Mouse (Mus musculus): ENCODE data around the gene Tnc. TPM values are rescaled to one million over a fixed set of nuclear protein-coding genes. Genes with fewer than 3 reads are reported as not detected.

Gene Tnc
- polyA plus RNA-seq, 1 experiment from 2014 or later: 2.6 TPM

DNA sequence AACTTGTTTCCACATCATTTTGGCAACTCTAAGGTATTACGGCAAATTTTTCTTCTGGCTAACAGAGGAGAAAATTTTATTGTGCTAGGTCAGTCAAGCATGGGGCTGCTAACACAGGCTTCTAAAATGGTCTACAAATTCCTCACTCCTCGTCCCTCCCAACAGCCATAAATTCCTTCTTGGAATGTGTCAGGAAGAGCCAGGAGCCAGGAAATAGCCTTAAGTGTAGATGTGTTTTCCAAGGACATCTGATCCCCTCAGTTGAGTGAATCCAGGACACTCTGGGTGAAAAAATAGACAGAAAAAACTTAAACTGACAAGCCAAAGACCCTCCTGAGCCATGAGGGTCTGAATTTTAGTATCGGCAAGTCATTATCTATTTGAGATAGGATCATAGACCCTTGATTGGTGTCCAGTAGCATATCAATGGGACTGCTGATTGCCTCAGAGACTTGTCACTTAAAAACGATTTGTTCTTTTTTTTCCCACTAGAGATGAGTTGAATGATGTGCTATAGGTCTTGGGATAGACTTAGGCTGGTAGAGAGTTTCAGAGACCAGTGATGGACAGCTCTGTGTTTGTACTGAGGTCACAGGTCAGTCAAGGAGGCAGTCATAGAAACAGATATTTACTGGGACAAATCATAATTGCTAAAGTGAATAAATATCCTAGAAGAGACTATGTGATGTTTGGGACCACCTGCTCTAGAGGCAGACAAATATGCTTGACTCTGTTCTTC is 22.6 kb downstream of the Tnc start:
- Histone ChIP-seq H3K4me1 (replicated peaks) (no peaks in the 10 kb centered on the region), H3K27ac (no peak overlapping the region), H3K27me3 (no peaks in the 10 kb centered on the region), H3K9ac (no peak overlapping the region), H3K4me2 (no peak overlapping the region), H3K4me3 (replicated peaks) (no peak overlapping the region), H3K36me3 (no peaks in the 10 kb centered on the region), H3K9me3 (replicated peaks) (no peaks in the 10 kb centered on the region)
- ATAC-seq (ENCODE audit: low read depth) (no peak), DNase-seq (no peak)
- WGBS (ENCODE audit: insufficient replicate concordance): 46% methylated on average over 4 of the region's 4 CpGs

DNA sequence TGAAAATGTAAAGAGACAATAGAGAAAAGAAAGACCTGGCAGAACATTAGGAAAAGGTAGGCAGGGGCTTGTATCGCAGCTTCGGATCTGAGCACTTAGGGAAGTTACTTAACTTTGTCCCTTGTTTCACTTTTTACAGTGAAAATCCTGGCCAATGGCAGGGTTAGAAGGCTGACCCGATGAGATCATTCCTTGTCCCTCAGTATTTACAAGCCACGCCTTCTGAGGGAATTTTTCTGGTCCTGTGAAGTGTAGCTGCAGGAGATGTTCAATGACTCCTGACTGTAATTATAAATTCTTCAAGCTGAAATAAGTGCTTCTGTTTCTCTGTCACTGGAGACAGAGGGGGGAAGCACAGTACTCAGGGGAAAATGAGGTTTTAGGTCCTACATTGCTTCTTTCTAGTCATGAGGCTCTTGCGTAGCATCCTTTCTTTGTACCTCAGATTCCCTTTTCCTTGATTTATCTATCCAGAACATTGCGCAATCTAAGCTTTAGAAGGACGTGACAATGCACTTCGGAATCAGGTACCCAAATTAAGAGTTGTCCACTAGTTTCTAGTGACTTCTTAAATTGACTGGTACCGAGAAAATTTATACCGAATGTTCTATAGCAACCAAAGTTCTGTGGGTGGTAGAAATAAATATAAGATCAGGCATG is 25.8 kb downstream of the Tnc start:
- DNase-seq: no peak
- H3K9me3 ChIP-seq (replicated peaks): no peaks in the 10 kb centered on the region
- no peak overlapping the region for H3K27ac ChIP-seq
- no peak overlapping the region for H3K9ac ChIP-seq
- no peak overlapping the region for H3K4me2 ChIP-seq
- no peak overlapping the region for H3K4me3 ChIP-seq (replicated peaks)
- ATAC-seq (ENCODE audit: low read depth): no peak
- no peaks in the 10 kb centered on the region for H3K4me1 ChIP-seq (replicated peaks)
- WGBS (ENCODE audit: insufficient replicate concordance): 71% methylated on average over 10 of the region's 10 CpGs
- H3K36me3 ChIP-seq: no peaks in the 10 kb centered on the region
- H3K27me3 ChIP-seq: no peaks in the 10 kb centered on the region

DNA sequence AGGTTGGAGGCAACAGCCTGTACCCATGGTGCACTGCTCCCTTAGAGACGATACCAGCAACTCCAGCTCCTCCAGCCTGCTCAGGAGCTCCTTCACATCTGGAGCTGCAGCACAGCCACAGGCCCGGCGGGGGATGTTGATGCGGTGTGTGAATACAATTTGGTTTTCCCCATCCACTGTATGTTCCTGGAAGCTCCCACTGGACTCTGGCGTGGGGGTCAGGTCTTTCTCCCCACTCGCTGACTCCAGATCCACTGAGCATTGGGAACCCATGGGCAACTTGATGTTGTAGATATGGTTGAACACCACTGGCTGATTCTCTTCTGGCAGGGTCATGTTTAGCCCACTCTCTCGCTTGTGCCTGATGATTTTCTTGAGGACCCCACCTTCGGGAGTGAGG is 26.7 kb downstream of the Tnc start:
- no peak for ATAC-seq (ENCODE audit: low read depth)
- no peak overlapping the region for H3K27ac ChIP-seq
- H3K9ac ChIP-seq: no peak overlapping the region
- DNase-seq: no peak
- no peaks in the 10 kb centered on the region for H3K4me1 ChIP-seq (replicated peaks)
- H3K36me3 ChIP-seq: no peaks in the 10 kb centered on the region
- H3K4me2 ChIP-seq: no peak overlapping the region
- no peaks in the 10 kb centered on the region for H3K9me3 ChIP-seq (replicated peaks)
- no peak overlapping the region for H3K4me3 ChIP-seq (replicated peaks)
- H3K27me3 ChIP-seq: no peaks in the 10 kb centered on the region
- 61% methylated on average over 8 of the region's 8 CpGs for WGBS (ENCODE audit: insufficient replicate concordance)

DNA sequence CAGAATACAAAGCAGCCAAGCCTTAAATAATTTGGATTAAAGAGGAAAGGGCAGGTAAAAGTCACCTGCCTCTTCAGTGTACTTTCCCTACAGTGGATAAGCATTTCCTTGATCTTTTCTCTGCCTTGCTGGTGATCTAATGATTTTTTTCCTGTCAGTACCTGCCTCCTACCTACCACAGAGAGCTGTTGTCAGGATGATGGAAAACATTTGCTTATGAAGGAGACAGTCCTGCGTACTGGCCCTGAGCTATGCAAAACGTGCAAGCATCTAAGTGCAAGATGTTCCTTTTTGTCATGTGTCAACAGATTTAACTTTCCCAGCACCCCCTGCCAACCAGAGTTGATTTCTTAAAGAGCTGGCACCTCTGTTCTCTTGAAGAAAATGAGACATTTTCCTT is 35.5 kb downstream of the Tnc start:
- Histone ChIP-seq H3K9me3 (replicated peaks) (no peaks in the 10 kb centered on the region), H3K36me3 (no peaks in the 10 kb centered on the region), H3K9ac (no peak overlapping the region), H3K4me2 (no peak overlapping the region), H3K27ac (no peak overlapping the region), H3K4me1 (replicated peaks) (no peaks in the 10 kb centered on the region), H3K27me3 (no peaks in the 10 kb centered on the region), H3K4me3 (replicated peaks) (no peak overlapping the region)
- DNase-seq (no peak), ATAC-seq (ENCODE audit: low read depth) (no peak)
- 36% methylated on average over 2 of the region's 2 CpGs for WGBS (ENCODE audit: insufficient replicate concordance)

DNA sequence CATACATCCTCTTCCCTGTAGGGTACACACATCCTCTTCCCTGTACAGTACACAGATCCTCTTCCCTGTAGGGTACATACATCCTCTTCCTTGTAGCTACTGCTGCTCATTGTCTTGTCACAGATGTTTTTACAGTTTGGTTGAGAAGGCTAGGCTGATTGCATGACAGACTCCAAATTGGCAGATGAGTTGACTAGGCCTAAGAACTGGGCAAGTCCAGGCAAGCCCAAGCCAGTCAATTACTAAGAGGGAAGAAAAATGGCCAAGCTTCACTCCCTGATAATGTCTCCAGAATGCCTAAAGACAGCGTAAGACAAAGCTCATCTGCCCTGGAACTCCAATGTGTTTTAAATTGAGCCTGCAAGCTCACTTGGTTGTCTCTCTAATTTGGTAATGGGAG is 36.9 kb downstream of the Tnc start:
- no peak for ATAC-seq (ENCODE audit: low read depth)

DNA sequence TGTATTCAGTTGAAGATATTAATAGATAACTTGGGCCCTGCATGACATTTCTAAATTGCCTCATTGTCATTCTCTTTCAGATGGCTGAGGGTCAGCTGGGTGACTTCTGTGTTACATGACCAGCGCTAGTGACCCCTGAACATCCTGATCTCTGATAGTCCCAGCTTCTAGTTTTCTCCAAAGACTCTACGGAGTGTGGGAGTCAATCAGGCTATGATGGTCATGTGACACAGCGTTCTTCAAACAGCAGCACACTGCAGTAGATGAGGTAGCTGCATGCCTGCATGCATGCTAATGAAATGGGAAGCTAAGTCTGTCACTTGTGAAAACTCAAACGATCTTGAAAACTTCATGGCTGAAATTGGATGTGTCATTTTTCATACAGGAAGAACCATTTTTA is 41.6 kb downstream of the Tnc start:
- DNase-seq (no peak), ATAC-seq (ENCODE audit: low read depth) (no peak)
- Histone ChIP-seq H3K4me2 (no peak overlapping the region), H3K9me3 (replicated peaks) (no peaks in the 10 kb centered on the region), H3K36me3 (no peaks in the 10 kb centered on the region), H3K27me3 (no peaks in the 10 kb centered on the region), H3K4me1 (replicated peaks) (no peaks in the 10 kb centered on the region), H3K9ac (no peak overlapping the region), H3K27ac (no peak overlapping the region), H3K4me3 (replicated peaks) (no peak overlapping the region)
- 62% methylated on average over 4 of the region's 4 CpGs for WGBS (ENCODE audit: insufficient replicate concordance)

More for the DNA sequence above, 36.9 kb downstream of the Tnc start:
- Histone ChIP-seq H3K27me3 (no peaks in the 10 kb centered on the region), H3K4me2 (no peak overlapping the region), H3K36me3 (no peaks in the 10 kb centered on the region), H3K27ac (no peak overlapping the region), H3K4me3 (replicated peaks) (no peak overlapping the region), H3K4me1 (replicated peaks) (no peaks in the 10 kb centered on the region), H3K9ac (no peak overlapping the region), H3K9me3 (replicated peaks) (no peaks in the 10 kb centered on the region)
- no peak for DNase-seq
- 75% methylated on average over 1 of the region's 1 CpGs for WGBS (ENCODE audit: insufficient replicate concordance)

DNA sequence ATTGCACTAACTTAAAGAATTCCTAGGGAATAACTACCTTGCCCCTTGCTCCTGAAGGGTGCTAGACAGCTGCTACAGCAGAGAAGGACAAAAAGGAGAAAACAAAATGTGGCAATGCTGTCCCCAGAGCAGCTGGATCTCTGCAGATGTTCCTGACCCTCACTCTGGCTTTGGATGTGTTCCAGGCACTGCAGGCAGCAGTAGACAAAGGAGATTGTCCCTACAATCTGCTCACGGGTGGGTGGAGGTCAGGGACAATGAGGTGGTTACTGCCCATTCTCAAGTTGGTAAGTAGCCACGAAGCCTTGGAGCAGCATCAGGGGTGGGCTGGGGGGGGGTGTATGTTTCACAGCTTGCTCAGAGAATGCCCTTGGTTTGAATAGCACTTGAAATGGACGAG is 43.1 kb downstream of the Tnc start:
- ATAC-seq (ENCODE audit: low read depth): no peak
- Histone ChIP-seq H3K9me3 (replicated peaks) (no peaks in the 10 kb centered on the region), H3K27me3 (no peaks in the 10 kb centered on the region), H3K4me3 (replicated peaks) (no peak overlapping the region), H3K9ac (no peak overlapping the region), H3K27ac (no peak overlapping the region), H3K4me2 (no peak overlapping the region), H3K4me1 (replicated peaks) (no peaks in the 10 kb centered on the region), H3K36me3 (no peaks in the 10 kb centered on the region)
- DNase-seq: no peak
- WGBS (ENCODE audit: insufficient replicate concordance): 48% methylated on average over 3 of the region's 3 CpGs

DNA sequence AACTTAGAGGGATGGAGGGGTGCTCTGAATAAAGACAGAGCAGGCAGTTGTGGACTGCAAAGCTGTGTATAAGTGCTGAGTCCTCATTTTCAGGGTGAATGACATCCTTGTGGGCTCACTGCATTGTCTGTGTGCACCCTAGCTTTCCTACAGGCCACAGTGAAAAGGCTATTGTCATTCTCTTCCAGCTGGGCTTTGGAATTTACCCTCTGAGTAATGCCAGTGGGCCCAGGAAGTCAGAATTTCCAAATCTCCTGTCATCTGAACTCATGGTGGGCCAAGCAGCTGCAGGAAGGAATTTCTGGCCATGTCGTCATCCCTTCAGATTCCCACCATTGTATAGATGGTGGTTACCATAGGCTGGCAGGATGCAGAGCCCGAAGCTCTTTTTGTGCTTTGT is 44.6 kb downstream of the Tnc start:
- H3K27me3 ChIP-seq: no peaks in the 10 kb centered on the region
- H3K4me3 ChIP-seq (replicated peaks): no peak overlapping the region
- H3K9me3 ChIP-seq (replicated peaks): no peaks in the 10 kb centered on the region
- ATAC-seq (ENCODE audit: low read depth) (no peak), DNase-seq (no peak)
- H3K9ac ChIP-seq: no peak overlapping the region
- H3K27ac ChIP-seq: no peak overlapping the region
- no peaks in the 10 kb centered on the region for H3K4me1 ChIP-seq (replicated peaks)
- 32% methylated on average over 2 of the region's 2 CpGs for WGBS (ENCODE audit: insufficient replicate concordance)
- H3K36me3 ChIP-seq: no peaks in the 10 kb centered on the region
- H3K4me2 ChIP-seq: no peak overlapping the region

DNA sequence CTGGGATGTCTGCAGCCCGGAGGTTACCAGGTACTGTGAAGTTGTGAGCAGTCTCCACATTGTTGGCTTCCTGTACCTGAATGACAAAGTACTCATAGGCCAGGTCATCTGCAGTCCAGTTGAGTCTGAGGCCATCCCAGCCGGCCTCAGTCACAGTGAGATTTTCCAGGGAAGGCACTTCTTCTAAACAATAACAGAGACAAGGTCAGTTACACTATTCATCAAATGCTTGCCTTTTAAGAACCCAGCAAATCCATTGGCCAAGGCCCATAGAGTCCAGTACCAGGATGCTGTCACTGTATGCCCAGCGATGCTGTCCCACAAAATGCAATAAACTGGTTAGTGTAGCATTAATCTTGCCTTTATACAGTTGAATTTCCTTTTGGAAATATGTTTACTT is 46.0 kb downstream of the Tnc start:
- Histone ChIP-seq H3K9ac (no peak overlapping the region), H3K27me3 (no peaks in the 10 kb centered on the region), H3K4me2 (no peak overlapping the region), H3K36me3 (no peaks in the 10 kb centered on the region), H3K9me3 (replicated peaks) (no peaks in the 10 kb centered on the region), H3K27ac (no peak overlapping the region), H3K4me3 (replicated peaks) (no peak overlapping the region), H3K4me1 (replicated peaks) (no peaks in the 10 kb centered on the region)
- 70% methylated on average over 3 of the region's 3 CpGs for WGBS (ENCODE audit: insufficient replicate concordance)
- no peak for DNase-seq
- ATAC-seq (ENCODE audit: low read depth): no peak

DNA sequence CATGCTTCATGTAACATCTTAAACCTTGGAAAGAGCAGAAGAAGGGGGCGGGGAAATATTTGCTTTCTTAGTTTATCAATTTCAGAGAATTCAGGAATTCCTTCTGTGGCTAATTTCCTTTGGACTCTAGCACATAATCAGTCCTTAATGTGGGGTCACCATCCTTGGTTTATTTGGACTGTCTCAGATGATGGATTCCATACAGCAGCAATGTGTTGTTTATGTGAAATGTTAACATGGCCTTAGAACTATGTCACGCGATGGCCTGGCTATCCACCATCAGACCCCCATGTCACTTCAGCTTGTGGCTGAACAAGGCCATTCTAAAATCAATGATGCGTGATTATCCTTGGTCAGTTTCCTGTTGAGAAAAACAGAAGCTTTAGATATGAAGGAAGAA is 46.5 kb downstream of the Tnc start:
- Histone ChIP-seq H3K4me2 (no peak overlapping the region), H3K9ac (no peak overlapping the region), H3K27ac (no peak overlapping the region), H3K9me3 (replicated peaks) (no peaks in the 10 kb centered on the region), H3K4me1 (replicated peaks) (no peaks in the 10 kb centered on the region), H3K27me3 (no peaks in the 10 kb centered on the region), H3K4me3 (replicated peaks) (no peak overlapping the region), H3K36me3 (no peaks in the 10 kb centered on the region)
- ATAC-seq (ENCODE audit: low read depth) (no peak), DNase-seq (no peak)
- 72% methylated on average over 4 of the region's 4 CpGs for WGBS (ENCODE audit: insufficient replicate concordance)

DNA sequence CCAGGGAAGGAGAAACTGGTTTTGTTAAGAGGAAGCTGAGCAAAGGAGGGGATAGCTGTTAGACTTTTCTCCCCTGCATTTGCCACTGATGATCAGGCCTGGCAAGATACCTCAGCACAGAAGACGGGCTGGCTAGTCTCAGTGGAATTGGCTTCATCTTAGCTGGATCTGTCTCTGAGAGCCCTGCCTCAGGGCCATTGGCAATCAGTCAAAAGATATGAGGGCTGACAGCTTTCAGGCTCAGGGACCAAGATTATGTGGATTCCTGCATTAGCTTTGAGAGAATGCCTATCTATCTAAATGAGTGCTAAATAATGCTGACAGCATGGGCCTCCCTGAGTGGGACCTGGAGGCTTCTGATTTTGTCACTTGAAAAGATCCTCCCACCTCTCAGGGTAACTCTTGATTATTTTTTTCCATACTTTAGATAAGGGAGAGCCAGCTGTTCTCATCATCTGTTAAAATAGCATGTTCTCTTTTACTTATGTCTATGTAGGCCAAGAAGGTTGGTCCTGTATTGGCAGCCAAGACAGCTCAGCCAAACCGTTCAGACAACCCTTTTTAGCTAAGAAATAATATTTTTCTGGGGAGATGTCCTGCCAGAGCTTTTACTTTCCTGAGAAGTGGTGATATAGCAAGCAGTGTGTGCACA is 53.2 kb downstream of the Tnc start:
- Histone ChIP-seq H3K9me3 (replicated peaks) (no peaks in the 10 kb centered on the region), H3K27ac (no peak overlapping the region), H3K4me1 (replicated peaks) (no peaks in the 10 kb centered on the region), H3K27me3 (no peaks in the 10 kb centered on the region), H3K4me2 (no peak overlapping the region), H3K36me3 (no peaks in the 10 kb centered on the region), H3K4me3 (replicated peaks) (no peak overlapping the region), H3K9ac (no peak overlapping the region)
- WGBS (ENCODE audit: insufficient replicate concordance): 40% methylated on average over 2 of the region's 2 CpGs
- ATAC-seq (ENCODE audit: low read depth) (no peak), DNase-seq (no peak)

DNA sequence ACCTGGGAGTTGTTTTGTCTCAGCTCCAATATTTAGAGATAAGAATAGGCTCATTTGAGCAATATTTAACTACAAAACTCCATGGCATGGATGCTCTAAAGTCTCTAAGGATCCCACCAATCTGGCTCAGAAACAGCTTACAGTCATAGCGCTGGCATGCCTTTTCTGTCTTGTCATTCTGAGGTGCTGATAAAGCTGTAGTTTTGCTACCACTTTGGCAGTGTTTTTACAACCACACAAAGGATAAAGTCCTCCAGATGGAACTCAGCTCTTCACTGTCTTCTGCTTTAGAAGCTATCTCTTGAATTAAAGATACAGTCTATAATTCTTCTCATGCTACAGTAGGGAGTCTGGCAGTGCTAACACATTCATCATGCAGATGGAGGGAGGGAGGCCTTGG is 56.6 kb downstream of the Tnc start:
- H3K9me3 ChIP-seq (replicated peaks): no peaks in the 10 kb centered on the region

More for the DNA sequence above, 56.6 kb downstream of the Tnc start:
- H3K36me3 ChIP-seq: no peaks in the 10 kb centered on the region
- no peak overlapping the region for H3K4me3 ChIP-seq (replicated peaks)
- no peak overlapping the region for H3K4me2 ChIP-seq
- ATAC-seq (ENCODE audit: low read depth) (no peak), DNase-seq (no peak)
- H3K4me1 ChIP-seq (replicated peaks): no peaks in the 10 kb centered on the region
- no peak overlapping the region for H3K27ac ChIP-seq
- H3K9ac ChIP-seq: no peak overlapping the region
- 77% methylated on average over 1 of the region's 1 CpGs for WGBS (ENCODE audit: insufficient replicate concordance)
- no peaks in the 10 kb centered on the region for H3K27me3 ChIP-seq
